Mouse (Mus musculus) kidney, postnatal 0 days (tissue): Measurements from ENCODE around the gene Alpi. TPM values are rescaled to one million over a fixed set of nuclear protein-coding genes. Genes with fewer than 3 reads are reported as not detected.

Experiments
- ATAC-seq: fragments of 200-750 bp; cut with Nextera tagmentation; replicated peaks from 2 replicates; pipeline ENCODE4 v1.8.0; 2017; ENCODE audit warnings: low read depth, moderate number of reproducible peaks, moderate TSS enrichment, moderate library complexity; ENCODE audit not compliant: low FRiP score
- DNase-seq: peaks from one replicate; pipeline ENCODE4 v3.0.0-alpha.2; 2016; ENCODE audit warnings: low spot score
- H3K27ac ChIP-seq: fragments of 300-500 bp; sonication (generic); 2 replicates; pipeline ENCODE4 v1.5.1; 2014; ENCODE audit warnings: mild to moderate bottlenecking
- H3K27me3 ChIP-seq: fragments of 300-500 bp; sonication (generic); 2 replicates; pipeline ENCODE4 v1.6.1; 2014; ENCODE audit warnings: low read length, mixed read lengths; ENCODE audit not compliant: insufficient read depth
- H3K36me3 ChIP-seq: fragments of 300-500 bp; sonication (generic); 2 replicates; pipeline ENCODE4 v1.6.1; 2014; ENCODE audit warnings: low read length, mixed read lengths; ENCODE audit not compliant: insufficient read depth
- H3K4me1 ChIP-seq: fragments of 300-500 bp; sonication (generic); replicated peaks from 2 replicates; pipeline ENCODE4 v1.6.1; 2014; ENCODE audit warnings: antibody characterized with exemption, low read length, mixed read lengths; ENCODE audit not compliant: insufficient read depth
- H3K4me2 ChIP-seq: fragments of 300-500 bp; sonication (generic); 2 replicates; pipeline ENCODE4 v1.6.1; 2014; ENCODE audit warnings: mild to moderate bottlenecking, low read length, moderate library complexity, mixed read lengths
- H3K4me3 ChIP-seq: fragments of 300-500 bp; sonication (generic); replicated peaks from 2 replicates; pipeline ENCODE4 v1.5.1; 2014; ENCODE audit warnings: low read depth, low read length
- H3K9ac ChIP-seq: fragments of 300-500 bp; sonication (generic); 2 replicates; pipeline ENCODE4 v1.6.1; 2014; ENCODE audit warnings: low read depth, low read length
- H3K9me3 ChIP-seq: fragments of 300-500 bp; sonication (generic); replicated peaks from 2 replicates; pipeline ENCODE4 v1.6.1; 2016; ENCODE audit warnings: low read length, inconsistent platforms, mixed read lengths
- CTCF ChIP-seq: IDR thresholded peaks from 2 replicates; pipeline ENCODE4 v1.5.1; 2016; ENCODE audit warnings: antibody characterized with exemption, low read depth, mild to moderate bottlenecking, moderate library complexity
- WGBS: fragments of 180-500 bp; shearing (Covaris S2); extraction: QIAGEN DNeasy Blood & Tissue Kit; methylation state at CpG from one replicate; pipeline ENCODE4 v1.1.7; 2014; 5-methylcytosine and 5-hydroxymethylcytosine counted together
- polyA plus RNA-seq: library from polyadenylated mRNA; unstranded; fragments of >200 nt; fragmentation: Nextera tagmentation; extraction: Ambion mirVana; gene quantifications from 2 replicates; pipeline ENCODE4 v1.2.1, GENCODE M21; 2015

Gene Alpi
- polyA plus RNA-seq, result not detected in 2 replicates

DNA sequence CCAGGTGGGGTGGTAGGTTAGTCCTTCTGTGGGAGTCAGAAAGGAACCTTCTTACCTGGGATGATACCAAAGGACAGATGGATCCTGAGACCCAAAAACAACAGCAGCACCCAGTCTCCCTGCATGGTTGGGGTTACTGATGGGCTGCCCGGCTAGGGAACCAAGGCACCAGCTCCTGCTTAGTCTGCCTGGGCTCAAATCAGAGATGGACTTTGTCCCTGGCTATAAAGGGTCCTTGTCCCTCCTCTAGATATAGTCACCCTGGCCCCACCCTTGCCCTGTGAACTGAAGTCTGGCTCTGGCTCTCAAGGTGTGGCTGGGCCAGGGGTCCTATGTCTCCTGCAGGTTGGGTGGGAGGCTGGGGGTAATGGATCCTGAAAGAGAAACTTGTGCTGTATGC is at the start of gene Alpi:
Gene Alpi (minus strand): TSS at position 196 of the 400 bp plus-strand sequence.
- Histone ChIP-seq H3K4me1 (no peaks in the 10 kb centered on the region), H3K36me3 (no peaks in the 10 kb centered on the region), H3K27ac (no peak within 1 kb of the TSS), H3K27me3 (no peaks in the 10 kb centered on the region), H3K9me3 (no peaks in the 10 kb centered on the region), H3K4me2 (no peak within 1 kb of the TSS), H3K9ac (no peak within 1 kb of the TSS), H3K4me3 (no peak within 1 kb of the TSS)
- no peak for ATAC-seq
- TF ChIP-seq CTCF, result no peak
- no peak for DNase-seq
- 94% methylated on average over 1 of the region's 1 CpGs for WGBS

DNA sequence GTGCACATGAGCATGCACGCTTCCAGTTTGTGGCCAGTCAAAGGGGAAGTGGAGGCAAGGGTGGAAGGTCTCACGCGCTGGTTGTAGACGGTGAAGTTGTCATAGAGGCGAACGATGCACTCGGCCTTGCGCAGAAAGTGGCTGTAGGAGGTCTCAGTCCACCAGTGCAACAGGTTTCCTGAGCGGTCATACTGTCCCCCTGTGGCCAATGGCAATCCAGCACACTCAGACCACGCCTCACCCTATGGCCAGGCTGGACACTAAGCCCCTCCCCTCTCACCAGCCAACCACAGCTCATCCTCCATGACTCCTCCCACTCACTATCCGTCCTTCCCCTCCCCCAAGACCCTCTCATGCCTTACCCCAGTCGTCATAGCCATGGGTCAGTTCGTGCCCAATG is 48.0 kb upstream of the Alpi start:
- WGBS, result 33% methylated on average over 13 of the region's 13 CpGs
- Histone ChIP-seq H3K27ac (no peak overlapping the region), H3K27me3 (peaks cover 30% of the 10 kb centered on the region)

DNA sequence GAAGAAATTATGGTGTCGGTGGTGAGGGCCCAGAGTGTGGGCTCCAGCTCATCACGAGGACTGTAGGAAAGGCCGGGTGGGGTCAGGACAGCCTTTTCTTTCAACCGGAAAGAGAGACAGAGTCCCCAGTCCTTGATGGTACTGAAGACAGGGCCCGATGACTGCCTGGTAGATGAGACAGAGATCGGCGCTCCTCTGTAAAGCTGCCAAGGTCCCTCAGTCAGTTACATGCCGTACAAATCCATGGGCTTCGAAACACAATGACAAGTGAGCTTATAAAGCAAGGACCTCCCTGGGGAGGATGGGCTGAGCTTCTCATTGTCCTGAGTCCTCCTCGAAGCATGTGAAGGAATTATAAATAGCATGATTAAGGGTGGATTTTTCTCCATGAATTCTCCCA is 41.7 kb upstream of the Alpi start:
- Histone ChIP-seq H3K36me3 (no peaks in the 10 kb centered on the region), H3K4me2 (no peak overlapping the region), H3K27ac (no peak overlapping the region), H3K9me3 (no peaks in the 10 kb centered on the region), H3K9ac (no peak overlapping the region), H3K27me3 (no peaks in the 10 kb centered on the region), H3K4me1 (no peaks in the 10 kb centered on the region), H3K4me3 (no peak overlapping the region)
- TF ChIP-seq CTCF, result no peak
- WGBS, result 81% methylated on average over 10 of the region's 10 CpGs
- no peak for ATAC-seq
- DNase-seq, result no peak

More for the DNA sequence above, 48.0 kb upstream of the Alpi start:
- Histone ChIP-seq H3K4me3 (no peak overlapping the region), H3K9me3 (no peaks in the 10 kb centered on the region), H3K9ac (no peak overlapping the region), H3K4me1 (no peaks in the 10 kb centered on the region; the same call in 1 of the 2 replicates), H3K4me2 (no peak overlapping the region), H3K36me3 (no peaks in the 10 kb centered on the region)
- DNase-seq (no peak), ATAC-seq (peak; percentile 40; the same call in 1 of the 2 replicates)
- TF ChIP-seq CTCF, result no peak

DNA sequence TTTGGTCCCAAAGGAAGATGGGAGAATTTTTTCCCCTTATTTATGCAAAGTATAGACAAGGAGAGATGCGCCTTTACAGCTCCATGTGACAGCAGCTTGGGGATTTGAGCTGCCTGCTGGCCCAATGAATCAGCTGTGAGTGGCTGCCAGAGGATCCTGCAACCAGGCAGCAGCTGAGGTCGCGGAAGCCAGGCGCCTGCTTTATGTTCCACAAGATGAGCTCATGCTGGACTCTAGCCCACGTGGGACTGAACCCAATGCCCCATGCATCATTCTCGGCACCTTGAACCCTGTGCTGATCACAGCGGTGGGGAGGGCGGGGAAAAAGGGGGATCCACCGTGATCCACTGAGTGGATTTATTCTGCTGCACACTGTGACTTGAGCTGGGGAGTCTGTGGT is 41.0 kb upstream of the Alpi start:
- ATAC-seq, result no peak

DNA sequence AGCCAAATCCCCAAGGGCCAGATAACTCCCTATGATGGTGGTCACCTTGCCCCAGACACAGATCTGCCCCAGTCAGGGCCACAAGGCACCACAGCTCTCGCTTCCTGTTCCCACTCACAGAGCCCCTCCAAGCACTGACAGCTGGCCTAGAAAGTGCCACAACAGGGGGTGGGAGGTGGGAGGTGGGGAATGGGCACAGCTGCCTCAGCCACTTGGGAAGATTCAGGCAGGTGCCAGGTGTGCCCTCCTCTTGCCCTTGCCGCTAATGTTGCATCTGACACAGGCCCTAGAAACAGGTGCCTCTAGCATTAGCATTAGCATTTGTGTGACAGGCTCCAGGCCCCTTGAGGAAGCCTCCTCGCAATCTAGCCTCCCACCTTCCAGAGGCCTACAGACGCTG is 40.1 kb upstream of the Alpi start:
- H3K36me3 ChIP-seq, result no peaks in the 10 kb centered on the region
- H3K4me3 ChIP-seq, result no peak overlapping the region
- no peaks in the 10 kb centered on the region for H3K4me1 ChIP-seq
- no peak overlapping the region for H3K9ac ChIP-seq
- no peak overlapping the region for H3K4me2 ChIP-seq
- DNase-seq (no peak), ATAC-seq (no peak)
- no peaks in the 10 kb centered on the region for H3K9me3 ChIP-seq
- no peaks in the 10 kb centered on the region for H3K27me3 ChIP-seq
- H3K27ac ChIP-seq, result no peak overlapping the region
- TF ChIP-seq CTCF, result no peak
- 83% methylated on average over 4 of the region's 4 CpGs for WGBS

More for the DNA sequence above, 41.0 kb upstream of the Alpi start:
- no peaks in the 10 kb centered on the region for H3K4me1 ChIP-seq
- H3K36me3 ChIP-seq, result no peaks in the 10 kb centered on the region
- no peak for DNase-seq
- TF ChIP-seq CTCF, result no peak
- WGBS, result 61% methylated on average over 9 of the region's 9 CpGs
- no peaks in the 10 kb centered on the region for H3K27me3 ChIP-seq
- no peak overlapping the region for H3K9ac ChIP-seq
- no peaks in the 10 kb centered on the region for H3K9me3 ChIP-seq
- no peak overlapping the region for H3K4me2 ChIP-seq
- H3K27ac ChIP-seq, result no peak overlapping the region
- no peak overlapping the region for H3K4me3 ChIP-seq

DNA sequence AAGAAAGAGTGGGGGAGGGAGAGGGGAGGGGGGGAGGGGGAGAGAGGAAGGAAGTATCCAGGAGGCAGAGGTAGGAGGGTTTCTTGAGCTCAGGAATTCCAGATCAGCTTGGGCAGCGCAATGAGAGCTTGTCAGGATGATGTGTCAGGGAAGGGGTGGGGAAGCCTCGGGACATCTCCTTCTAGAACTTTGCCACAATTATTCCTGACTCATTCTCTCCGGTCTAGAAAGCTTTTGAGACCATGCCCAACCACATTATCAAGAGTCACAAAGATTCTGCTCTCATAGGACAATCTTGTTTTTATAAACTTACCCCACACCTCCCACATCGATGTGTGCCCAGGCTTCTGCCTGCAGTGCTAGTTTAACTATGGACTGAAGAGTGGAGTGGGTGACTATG is 30.4 kb upstream of the Alpi start:
- DNase-seq (no peak), ATAC-seq (no peak)
- H3K36me3 ChIP-seq, result no peaks in the 10 kb centered on the region
- WGBS, result 73% methylated on average over 4 of the region's 4 CpGs
- no peak overlapping the region for H3K9ac ChIP-seq
- no peak overlapping the region for H3K4me3 ChIP-seq
- no peak overlapping the region for H3K27ac ChIP-seq
- H3K4me2 ChIP-seq, result no peak overlapping the region
- H3K4me1 ChIP-seq, result no peaks in the 10 kb centered on the region; the same call in 1 of the 2 replicates
- peaks cover 21% of the 10 kb centered on the region for H3K27me3 ChIP-seq
- no peaks in the 10 kb centered on the region for H3K9me3 ChIP-seq
- no peak for TF ChIP-seq CTCF
